Mouse (Mus musculus): ENCODE results near the gene Smpd2.

DNA sequence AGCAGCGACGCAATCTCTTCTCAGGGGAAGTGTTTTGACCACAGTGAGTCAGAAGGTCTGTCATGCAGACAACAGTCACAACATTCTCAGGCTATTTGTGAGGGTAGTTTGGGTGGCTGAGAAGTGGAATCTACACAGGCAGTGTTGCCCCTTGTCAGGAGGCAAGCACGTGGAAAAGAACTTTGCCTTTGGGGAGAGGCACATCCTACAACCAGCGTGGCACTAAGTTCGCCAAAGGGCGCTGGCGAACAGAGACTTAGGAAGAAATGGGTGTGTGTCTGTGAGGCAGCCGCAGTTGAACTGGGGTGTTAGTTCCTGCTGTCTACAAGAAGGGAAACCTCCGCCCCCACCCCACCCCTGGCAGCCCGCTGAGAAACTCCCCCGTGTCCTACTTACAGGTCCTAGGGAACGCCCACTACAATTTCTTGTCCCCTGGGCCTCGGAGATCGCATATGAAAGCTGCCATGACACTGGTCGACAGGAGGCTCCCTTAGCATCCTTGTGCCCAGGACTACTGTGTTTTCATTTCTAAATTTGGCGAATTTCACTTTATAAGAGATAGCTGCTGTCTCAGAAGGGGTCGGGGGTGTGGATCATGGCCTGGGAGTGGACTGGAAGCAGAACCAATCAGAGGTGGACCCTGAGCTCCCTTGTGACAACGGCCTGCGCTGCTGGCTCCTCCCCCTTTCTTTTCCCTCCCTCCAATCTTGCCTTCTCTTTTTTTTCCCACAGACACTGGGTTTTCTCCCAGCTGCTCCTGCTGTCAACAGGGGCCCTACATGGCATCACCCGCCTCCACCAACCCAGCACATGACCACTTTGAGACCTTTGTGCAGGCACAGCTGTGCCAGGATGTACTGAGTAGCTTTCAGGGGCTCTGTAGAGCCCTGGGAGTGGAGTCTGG, 12.6 kb downstream of the Smpd2 start:
- no peak for TF ChIP-seq EP300 (optimal IDR thresholded peaks at IDR 0.05)
- no peak for TF ChIP-seq CTCF (IDR thresholded peaks at IDR 0.05; ENCODE audit: low read depth)
